ENCODE assay signal across 12 mouse cellular contexts in genomic region chr11:94424380-94424779, GRCm38 (mm10). TPM values are rescaled to one million over a fixed set of nuclear protein-coding genes. Genes with fewer than 3 reads are reported as not detected.
DNase-seq lines count a peak whose midpoint lies in the region; ATAC-seq lines count a peak whose summit lies in the region.
"Had no signal": no experiment of that assay in that cellular context is flagged by ENCODE, and none has a peak within 500 bp of the region (broad histone marks: within the 10 kb centered on the region; RNA-seq: fewer than 3 reads in every experiment).

No protein-coding gene starts in this region.

- H3K4me2 ChIP-seq in hindbrain, embryonic 13.5 days = no peak overlapping the region
- H3K4me2 ChIP-seq: liver, embryonic 13.5 days; stomach, embryonic 15.5 days had no signal

- no peak overlapping the region for H3K4me3 ChIP-seq in hindbrain, embryonic 13.5 days
- H3K4me3 ChIP-seq: liver, embryonic 13.5 days; stomach, embryonic 15.5 days had no signal

- peak; percentile 29 to 61 for DNase-seq in layer of hippocampus, adult 18-20 months (ENCODE audit: low spot score in 2 of 2)
- DNase-seq in layer of hippocampus, postnatal 25 days (ENCODE audit: extremely low spot score in 1 of 2, low spot score in 1 of 2) = no peak
- DNase-seq in right cerebral cortex, postnatal 10 days (ENCODE audit: low spot score in 2 of 2) = peak; percentile 55 to 58
- DNase-seq in right cerebral cortex, postnatal 4 days = no peak
- DNase-seq in thymus, postnatal 25 days = peak; percentile 15
- DNase-seq in adrenal gland, postnatal 36 days = no peak
- DNase-seq in cerebellum, adult 11-12 months = no peak
- DNase-seq: kidney, adult 2 months; liver, embryonic 13.5 days had no signal

- peaks cover 38% of the 10 kb centered on the region for H3K36me3 ChIP-seq in hindbrain, embryonic 13.5 days
- H3K36me3 ChIP-seq: liver, embryonic 13.5 days; stomach, embryonic 15.5 days had no signal

- H3K27me3 ChIP-seq in hindbrain, embryonic 13.5 days = no peaks in the 10 kb centered on the region
- H3K27me3 ChIP-seq: CH12.LX; stomach, embryonic 15.5 days had no signal

- H3K27ac ChIP-seq in hindbrain, embryonic 13.5 days = peak overlapping the region; percentile 66
- H3K27ac ChIP-seq: liver, embryonic 13.5 days; stomach, embryonic 15.5 days had no signal

- no peak for ATAC-seq in hindbrain, embryonic 13.5 days (ENCODE audit: low FRiP score)

- H3K4me1 ChIP-seq in hindbrain, embryonic 13.5 days (replicated peaks) = peaks cover 71% of the 10 kb centered on the region

- no peaks in the 10 kb centered on the region for H3K9me3 ChIP-seq in hindbrain, embryonic 13.5 days
- H3K9me3 ChIP-seq: liver, embryonic 13.5 days; stomach, embryonic 15.5 days had no signal

- 58% methylated on average over 15 of the region's 15 CpGs for WGBS in hindbrain, embryonic 13.5 days

- H3K9ac ChIP-seq in hindbrain, embryonic 13.5 days = no peak overlapping the region
- H3K9ac ChIP-seq: liver, embryonic 13.5 days; stomach, embryonic 15.5 days had no signal

RNA-seq across cellular contexts. Expression of gene Abcc3, which starts 31.6 kb away (rescaled TPM):
- 1 to 10 TPM; 1.4 to 2.4 TPM for total RNA-seq in layer of hippocampus, adult 18-20 months (2021)
- 1 to 10 TPM; 2.0 to 3.0 TPM for total RNA-seq in layer of hippocampus, postnatal 25 days (2021)
- polyA plus RNA-seq in hindbrain, embryonic 13.5 days (2015; fragmentation: Nextera tagmentation; extraction: Ambion mirVana) = 0.50 and 0.77 TPM in 2 replicates
- total RNA-seq in adrenal gland, postnatal 36 days (2021) = 1 to 10 TPM; 3.8 to 7.4 TPM

RNA-seq across cellular contexts. Expression of gene Cacna1g, which starts 49.6 kb away (rescaled TPM):
- total RNA-seq in layer of hippocampus, adult 18-20 months (2021) = 10 to 100 TPM; 53.2 to 59.2 TPM
- total RNA-seq in layer of hippocampus, postnatal 25 days (2021) = 10 to 100 TPM; 49.7 to 72.3 TPM
- polyA plus RNA-seq in hindbrain, embryonic 13.5 days (2015; fragmentation: Nextera tagmentation; extraction: Ambion mirVana) = 13.6 and 14.2 TPM in 2 replicates
- 1 to 10 TPM in 1 of 2 experiments, under 1 TPM in 1; 0.50 to 1.1 TPM for total RNA-seq in adrenal gland, postnatal 36 days (2021)

Comparison
In these comparisons a context has a peak if more than half of its experiments do, and no peak if none do; other contexts are left out.
1. DNase-seq: peak in layer of hippocampus, adult 18-20 months (2 of 2), right cerebral cortex, postnatal 10 days (2 of 2) and thymus, postnatal 25 days (single experiment); none in layer of hippocampus, postnatal 25 days (0 of 2), right cerebral cortex, postnatal 4 days (single experiment), adrenal gland, postnatal 36 days (0 of 2) and cerebellum, adult 11-12 months (single experiment).
2. RNA of gene Cacna1g, which starts 49.6 kb away (total RNA-seq): 49.7 to 72.3 TPM in layer of hippocampus, postnatal 25 days and 53.2 to 59.2 TPM in layer of hippocampus, adult 18-20 months; 0.50 to 1.1 TPM in adrenal gland, postnatal 36 days; every median in the first group is over 10 times any median in the second.